Mouse (Mus musculus) limb, embryonic 14.5 days (tissue): Measurements from ENCODE around the gene Dock9. TPM values are rescaled to one million over a fixed set of nuclear protein-coding genes. Genes with fewer than 3 reads are reported as not detected.

Source experiments
- ATAC-seq: fragments of 200-750 bp; cut with Nextera tagmentation; 2 replicates; pipeline ENCODE4 v1.8.0; 2017; ENCODE audit warnings: low read depth, moderate number of reproducible peaks, moderate TSS enrichment; ENCODE audit not compliant: low FRiP score
- DNase-seq: peaks from one replicate; pipeline ENCODE4 v3.0.0-alpha.2; 2015; ENCODE audit warnings: low spot score
- H3K27ac ChIP-seq: fragments of 300-500 bp; sonication (generic); replicated peaks from 2 replicates; pipeline ENCODE4 v1.5.1; 2014; ENCODE audit warnings: low read depth, mild to moderate bottlenecking, low read length, moderate library complexity, mixed read lengths
- H3K27me3 ChIP-seq: fragments of 300-500 bp; sonication (generic); 2 replicates; pipeline ENCODE4 v1.6.1; 2014; ENCODE audit warnings: low read length, mixed read lengths; ENCODE audit not compliant: control insufficient read depth, insufficient read depth
- H3K36me3 ChIP-seq: fragments of 300-500 bp; sonication (generic); 2 replicates; pipeline ENCODE4 v1.6.1; 2014; ENCODE audit warnings: mild to moderate bottlenecking, low read length, moderate library complexity, mixed read lengths; ENCODE audit not compliant: control insufficient read depth, insufficient read depth
- H3K4me1 ChIP-seq: fragments of 300-500 bp; sonication (generic); 2 replicates; pipeline ENCODE4 v1.6.1; 2014; ENCODE audit warnings: antibody characterized with exemption, low read length, mixed read lengths; ENCODE audit not compliant: control insufficient read depth, insufficient read depth
- H3K4me2 ChIP-seq: fragments of 300-500 bp; sonication (generic); replicated peaks from 2 replicates; pipeline ENCODE4 v1.6.1; 2014; ENCODE audit warnings: low read depth, mild to moderate bottlenecking, low read length, moderate library complexity; ENCODE audit not compliant: severe bottlenecking
- H3K4me3 ChIP-seq: fragments of 300-500 bp; sonication (generic); replicated peaks from 2 replicates; pipeline ENCODE4 v1.5.1; 2014; ENCODE audit warnings: low read length
- H3K9ac ChIP-seq: fragments of 300-500 bp; sonication (generic); 2 replicates; pipeline ENCODE4 v1.6.1; 2014; ENCODE audit warnings: mild to moderate bottlenecking, low read depth, low read length, moderate library complexity; ENCODE audit not compliant: severe bottlenecking
- H3K9me3 ChIP-seq: fragments of 300-500 bp; sonication (generic); 2 replicates; pipeline ENCODE4 v1.6.1; 2016; ENCODE audit warnings: low read length; ENCODE audit not compliant: control insufficient read depth
- POLR2A ChIP-seq: fragments of 200-500 bp; IDR thresholded peaks from 2 replicates; pipeline ENCODE4 v1.8.0; 2012; ENCODE audit warnings: inconsistent platforms, mild to moderate bottlenecking, moderate library complexity, borderline replicate concordance; ENCODE audit not compliant: insufficient read depth, insufficient read length; ENCODE audit errors: extremely low read depth
- WGBS: fragments of 180-500 bp; shearing (Covaris S2); extraction: QIAGEN DNeasy Blood & Tissue Kit; methylation state at CpG from one replicate; pipeline ENCODE4 v1.1.7; 2014; 5-methylcytosine and 5-hydroxymethylcytosine counted together
- polyA plus RNA-seq, 2 experiments: library from polyadenylated mRNA; depleted of rRNA in 1 of 2; stranded (reverse) in 1 of 2; unstranded in 1 of 2; fragments of >200 nt; fragmentation: Nextera tagmentation in 1 of 2; extraction: Ambion mirVana in 1 of 2; gene quantifications; 2 replicates each; pipeline versions ENCODE4 v1.2.1 to v1.2.3; 2012 to 2014

Dock9 gene
- polyA plus RNA-seq, 2 experiments = 13.8 to 19.7 TPM

DNA sequence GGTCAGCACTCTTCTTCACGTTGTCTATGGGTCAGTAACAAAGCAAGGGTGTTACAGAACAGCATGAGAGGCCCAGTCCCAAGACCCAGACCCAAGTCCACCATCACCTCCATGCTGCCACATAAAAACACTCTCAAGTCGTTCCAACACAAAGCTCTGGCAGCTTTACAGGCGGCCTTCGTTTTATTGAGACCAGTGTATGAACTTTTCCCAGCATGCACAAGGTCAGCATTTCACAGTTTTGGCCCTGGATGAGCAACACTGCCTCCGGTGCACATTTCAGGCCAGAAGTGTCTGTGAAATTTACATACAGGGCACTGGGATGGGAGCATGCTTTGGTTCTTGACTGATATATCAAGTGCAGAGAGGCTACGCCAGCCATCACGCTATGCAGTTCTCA lies 6.5 kb downstream of the Dock9 start:
- Histone ChIP-seq H3K4me1 (peaks cover 5% of the 10 kb centered on the region; the same call in 1 of the 2 replicates), H3K4me2 (no peak overlapping the region), H3K9me3 (no peaks in the 10 kb centered on the region), H3K36me3 (no peaks in the 10 kb centered on the region), H3K27ac (no peak overlapping the region), H3K27me3 (peaks cover 9% of the 10 kb centered on the region), H3K9ac (no peak overlapping the region), H3K4me3 (no peak overlapping the region)
- no peak for TF ChIP-seq POLR2A
- WGBS = 46% methylated on average over 7 of the region's 7 CpGs
- ATAC-seq (no peak), DNase-seq (no peak)

GRCm38 (mm10) chr14:121789273-121789672 lies 8.4 kb downstream of the Dock9 start:
- DNase-seq (no peak), ATAC-seq (no peak)
- H3K9ac ChIP-seq = no peak overlapping the region
- H3K4me2 ChIP-seq = no peak overlapping the region
- peaks cover 5% of the 10 kb centered on the region; the same call in 1 of the 2 replicates for H3K4me1 ChIP-seq
- no peak for TF ChIP-seq POLR2A
- 83% methylated on average over 3 of the region's 3 CpGs for WGBS
- H3K36me3 ChIP-seq = no peaks in the 10 kb centered on the region
- H3K27ac ChIP-seq = no peak overlapping the region
- no peak overlapping the region for H3K4me3 ChIP-seq
- no peaks in the 10 kb centered on the region for H3K27me3 ChIP-seq
- H3K9me3 ChIP-seq = no peaks in the 10 kb centered on the region

DNA sequence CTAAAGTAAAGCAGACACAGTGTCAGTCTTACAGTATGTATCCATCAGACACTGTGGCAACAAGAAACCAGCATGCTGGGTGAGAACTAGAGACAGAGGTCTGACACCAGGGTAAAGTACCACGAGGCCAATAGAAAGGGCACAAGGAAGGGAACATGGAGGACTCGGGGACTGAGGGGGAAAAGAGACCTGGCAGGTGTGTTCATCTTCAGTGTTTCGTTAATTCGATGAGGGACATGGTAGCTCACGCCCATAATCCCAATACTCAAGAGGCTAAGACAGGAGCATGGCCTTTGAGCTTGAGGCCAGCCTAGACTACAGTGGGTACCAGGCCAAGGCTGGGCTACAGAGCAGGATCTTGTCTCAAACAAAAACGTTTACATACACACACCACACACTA lies 9.2 kb downstream of the Dock9 start:
- Histone ChIP-seq H3K4me1 (peaks cover 5% of the 10 kb centered on the region; the same call in 1 of the 2 replicates), H3K4me2 (no peak overlapping the region), H3K9me3 (no peaks in the 10 kb centered on the region), H3K36me3 (no peaks in the 10 kb centered on the region), H3K27me3 (no peaks in the 10 kb centered on the region), H3K4me3 (no peak overlapping the region), H3K9ac (no peak overlapping the region), H3K27ac (no peak overlapping the region)
- ATAC-seq (no peak), DNase-seq (no peak)
- WGBS = 85% methylated on average over 6 of the region's 6 CpGs
- TF ChIP-seq POLR2A = no peak

DNA sequence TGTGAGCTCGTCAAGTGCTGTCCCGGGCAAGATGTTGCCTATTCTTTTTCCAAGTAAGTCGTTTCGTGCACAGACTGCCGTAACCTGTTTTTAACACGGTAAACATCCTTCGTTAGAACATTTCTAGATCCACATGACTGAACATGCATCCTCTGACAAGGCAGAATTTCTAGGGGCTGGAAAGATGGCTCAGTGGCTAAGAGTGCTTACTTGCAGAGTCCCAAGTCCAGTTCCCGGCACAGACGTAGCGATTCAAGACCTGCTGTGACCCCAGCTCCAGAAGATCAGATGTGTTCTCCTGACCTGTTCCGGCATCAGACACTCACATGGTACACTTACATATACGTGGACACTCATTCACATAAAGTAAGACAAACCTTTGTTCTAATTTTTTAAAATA lies 10.2 kb downstream of the Dock9 start:
- DNase-seq = no peak
- WGBS = 84% methylated on average over 12 of the region's 12 CpGs
- H3K9ac ChIP-seq = no peak overlapping the region

DNA sequence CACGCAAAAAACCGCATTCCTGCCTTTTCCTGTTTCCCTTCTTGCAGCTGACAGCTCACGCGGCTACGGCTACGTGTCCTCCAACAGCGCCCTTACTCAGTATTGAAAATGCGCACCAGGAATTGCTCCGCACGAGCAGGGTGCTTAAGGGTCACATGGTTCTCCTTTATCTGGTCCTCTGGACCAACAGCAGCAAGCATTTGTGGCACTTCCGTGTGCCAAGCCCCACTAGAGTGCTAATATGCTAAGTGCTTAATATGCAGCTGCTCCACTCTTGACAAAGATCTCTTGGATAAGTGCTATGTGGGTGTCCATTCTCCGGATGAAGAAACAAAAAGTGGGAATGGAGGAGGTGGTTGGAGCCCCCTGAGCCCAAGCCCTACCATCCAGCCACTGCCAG lies 10.7 kb downstream of the Dock9 start:
- ATAC-seq = no peak
- H3K27ac ChIP-seq = no peak overlapping the region

More for the DNA sequence above, 10.2 kb downstream of the Dock9 start:
- Histone ChIP-seq H3K4me2 (no peak overlapping the region), H3K27ac (no peak overlapping the region), H3K36me3 (no peaks in the 10 kb centered on the region), H3K4me3 (no peak overlapping the region), H3K27me3 (no peaks in the 10 kb centered on the region), H3K9me3 (no peaks in the 10 kb centered on the region), H3K4me1 (peaks cover 5% of the 10 kb centered on the region; the same call in 1 of the 2 replicates)
- no peak for TF ChIP-seq POLR2A
- no peak for ATAC-seq

GRCm38 (mm10) chr14:121785394-121785793 lies 12.2 kb downstream of the Dock9 start:
- H3K9me3 ChIP-seq = no peaks in the 10 kb centered on the region

More for the DNA sequence above, 10.7 kb downstream of the Dock9 start:
- H3K4me3 ChIP-seq = no peak overlapping the region
- no peak for TF ChIP-seq POLR2A
- no peak overlapping the region for H3K4me2 ChIP-seq
- no peak for DNase-seq
- peaks cover 5% of the 10 kb centered on the region; the same call in 1 of the 2 replicates for H3K4me1 ChIP-seq
- no peaks in the 10 kb centered on the region for H3K36me3 ChIP-seq
- WGBS = 82% methylated on average over 12 of the region's 12 CpGs
- no peak overlapping the region for H3K9ac ChIP-seq
- no peaks in the 10 kb centered on the region for H3K27me3 ChIP-seq
- H3K9me3 ChIP-seq = no peaks in the 10 kb centered on the region

More at GRCm38 (mm10) chr14:121785394-121785793, 12.2 kb downstream of the Dock9 start:
- no peaks in the 10 kb centered on the region for H3K27me3 ChIP-seq
- WGBS = 65% methylated on average over 1 of the region's 1 CpGs
- DNase-seq (no peak), ATAC-seq (no peak)
- H3K9ac ChIP-seq = no peak overlapping the region
- no peaks in the 10 kb centered on the region for H3K36me3 ChIP-seq
- H3K27ac ChIP-seq = no peak overlapping the region
- H3K4me3 ChIP-seq = no peak overlapping the region
- H3K4me1 ChIP-seq = peaks cover 11% of the 10 kb centered on the region
- TF ChIP-seq POLR2A = no peak
- H3K4me2 ChIP-seq = no peak overlapping the region
